Mouse (Mus musculus) E14TG2a.4 (cell line): ENCODE results near the gene Baiap2l1.

ENCODE experiments used
- CTCF ChIP-seq: conservative IDR thresholded peaks from 2 replicates; pipeline ENCODE4 v1.5.1; 2014; ENCODE audit warnings: low read length
- POU5F1 ChIP-seq: IDR thresholded peaks from 2 replicates; pipeline ENCODE4 v1.6.1; 2014; ENCODE audit warnings: low read length, borderline replicate concordance

DNA sequence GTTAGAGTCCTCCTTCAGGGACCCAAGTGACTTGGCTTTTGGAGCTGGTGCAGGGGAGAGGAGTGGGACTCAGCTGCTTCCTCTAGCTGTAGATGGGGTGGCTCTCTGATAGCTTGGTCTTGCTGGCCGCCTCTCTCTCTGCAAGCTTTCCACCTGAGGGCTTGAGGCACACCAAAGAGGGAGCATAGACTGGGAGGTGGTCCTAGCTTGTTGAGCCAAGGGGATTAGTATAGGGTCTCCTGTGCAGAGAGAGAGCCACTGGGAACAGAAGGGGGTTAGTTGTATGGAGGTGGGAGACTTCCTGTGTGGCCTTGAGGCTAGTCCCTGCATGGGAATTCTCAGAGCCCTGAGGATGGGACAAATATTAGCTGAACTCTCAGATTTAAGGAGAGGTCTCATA lies 101.0 kb downstream of the Baiap2l1 start:
- no peak for TF ChIP-seq CTCF
- no peak for TF ChIP-seq POU5F1
